Mouse (Mus musculus): ENCODE measurements at regions not wholly inside any gene's neighbourhood (a gene's known extent, or its start where the extent isn't known, plus 50 kb on each side); places are given as distances from the start of the nearest gene placed in this dataset.

DNA sequence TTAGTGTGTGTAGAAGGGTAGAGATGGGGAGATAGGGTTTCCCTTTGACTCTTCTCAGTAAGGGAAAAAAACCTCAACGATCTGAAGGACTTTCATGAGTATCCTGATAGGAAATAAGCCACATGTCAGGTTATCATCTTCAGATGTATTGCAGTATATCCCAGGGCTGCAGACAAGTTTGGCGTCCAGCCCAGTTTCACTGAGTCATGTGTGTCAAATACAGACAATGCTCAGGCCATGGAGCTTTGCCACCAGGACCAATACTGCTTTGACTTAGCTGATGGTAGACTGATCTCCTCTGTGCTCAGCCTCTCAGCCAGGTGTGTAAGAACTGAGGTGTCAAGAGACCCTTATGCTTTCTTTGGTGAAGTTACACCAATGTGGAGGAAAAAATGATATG is 62.9 kb downstream of the Cst10 start:
- DNase-seq, result no peak

DNA sequence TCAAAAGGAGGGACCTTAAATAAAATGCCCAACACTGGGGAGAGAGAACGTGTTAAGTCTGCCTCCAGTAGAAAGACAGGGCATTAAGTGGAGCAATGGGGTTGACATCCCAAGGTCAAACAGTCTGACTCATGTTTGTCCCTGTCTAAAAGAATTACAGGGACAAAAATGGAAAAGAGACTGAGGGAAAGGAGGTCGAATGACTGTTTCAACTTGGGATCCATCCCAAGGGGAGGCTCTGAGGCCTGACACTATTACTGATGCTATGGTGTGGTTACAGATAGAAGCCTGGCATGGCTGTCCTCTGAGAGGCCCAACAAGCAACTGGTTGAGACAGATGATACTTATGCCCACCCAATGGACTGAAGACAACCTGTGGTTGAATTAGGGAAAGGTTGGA is 67.6 kb downstream of the Cst10 start:
- no peak for DNase-seq

DNA sequence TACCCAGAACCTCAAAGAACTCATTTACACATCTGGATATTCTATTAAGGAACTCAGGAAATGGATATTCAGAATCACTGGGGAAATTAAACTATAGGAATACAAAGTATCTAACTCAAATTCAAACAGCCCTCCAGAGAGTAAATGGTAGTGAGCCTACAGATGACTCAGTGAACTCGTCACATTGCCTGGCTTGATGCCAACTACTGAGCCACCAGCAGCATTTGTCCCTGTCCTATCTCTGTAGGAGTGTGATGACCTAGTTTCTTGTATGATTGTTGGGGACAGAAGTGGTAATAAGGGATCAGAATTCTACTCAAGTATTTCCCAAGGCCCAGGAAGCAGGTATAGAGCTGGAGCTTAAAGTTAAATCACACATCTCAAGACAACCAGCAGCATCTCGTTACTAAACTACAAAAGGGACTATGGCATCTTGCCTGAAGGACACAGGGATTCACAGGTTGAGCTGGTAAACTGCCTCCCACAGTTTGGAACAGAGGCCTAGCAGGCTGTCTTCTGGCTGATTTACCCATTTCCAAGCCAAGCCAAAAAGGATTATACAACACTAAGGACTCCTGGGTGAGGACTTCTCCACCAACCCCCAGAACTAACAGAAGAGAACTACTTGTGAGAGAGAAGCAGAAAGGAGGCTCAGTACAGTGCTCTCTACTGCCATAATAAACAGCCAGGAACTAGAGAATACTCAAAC is 88.6 kb downstream of the Cst10 start:
- peak; percentile 27 for DNase-seq

DNA sequence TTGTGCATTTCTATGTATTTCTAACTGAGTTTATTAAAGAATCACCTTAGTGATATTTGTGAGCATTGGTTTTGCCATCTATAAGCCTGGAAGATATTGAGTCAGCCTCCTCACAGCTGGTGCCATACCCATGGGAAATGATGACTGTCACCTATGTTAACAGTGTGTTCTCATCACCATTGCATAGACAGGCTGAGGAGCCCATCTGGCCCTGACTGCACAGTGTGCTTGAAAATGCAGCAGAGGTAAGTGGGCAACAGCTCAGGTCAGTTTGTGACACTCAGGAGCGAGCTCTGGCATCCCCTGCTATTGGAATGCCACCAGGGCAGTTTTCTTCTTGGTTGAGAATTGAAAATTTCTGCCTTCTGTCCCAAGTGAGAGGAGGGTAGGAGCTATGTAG is 108.0 kb downstream of the Cst10 start:
- no peak for DNase-seq

DNA sequence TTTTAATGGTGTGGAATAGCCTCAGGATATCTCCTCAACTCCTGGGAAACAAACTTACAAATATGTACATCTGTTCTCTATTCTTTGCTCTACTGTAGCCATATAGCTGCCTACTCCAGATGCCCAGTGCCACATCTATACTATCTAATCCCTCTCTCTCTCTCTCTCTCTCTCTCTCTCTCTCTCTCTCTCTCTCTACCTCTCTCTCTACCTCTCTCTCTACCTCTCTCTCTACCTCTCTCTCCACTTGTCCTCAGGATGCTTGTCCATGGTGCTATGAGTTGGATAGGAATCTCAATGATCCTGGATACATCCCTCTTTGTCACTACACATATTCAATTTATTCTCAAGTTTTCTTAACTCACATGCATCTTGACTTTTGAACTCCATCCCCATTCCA is 119.6 kb downstream of the Cst10 start:
- no peak for DNase-seq

DNA sequence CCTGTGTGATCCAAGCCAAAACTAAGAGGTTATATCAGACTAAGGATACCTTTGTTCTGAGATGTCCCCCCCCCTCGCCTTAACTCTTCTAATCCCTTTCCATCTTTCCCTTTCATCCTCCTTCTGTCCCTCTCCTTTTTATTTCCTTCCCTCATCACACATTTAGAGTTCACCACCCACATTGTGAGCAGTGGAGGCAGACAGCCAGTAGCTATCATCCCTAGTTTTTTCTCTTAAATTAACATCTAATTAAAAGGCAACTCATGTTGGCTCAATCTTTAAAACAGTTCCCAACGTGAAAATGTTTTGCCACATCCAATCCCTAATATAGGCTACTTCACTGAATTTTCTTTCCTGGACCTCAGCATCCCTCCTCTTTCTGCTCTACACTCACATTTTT is 138.0 kb downstream of the Cst10 start:
- no peak for DNase-seq

DNA sequence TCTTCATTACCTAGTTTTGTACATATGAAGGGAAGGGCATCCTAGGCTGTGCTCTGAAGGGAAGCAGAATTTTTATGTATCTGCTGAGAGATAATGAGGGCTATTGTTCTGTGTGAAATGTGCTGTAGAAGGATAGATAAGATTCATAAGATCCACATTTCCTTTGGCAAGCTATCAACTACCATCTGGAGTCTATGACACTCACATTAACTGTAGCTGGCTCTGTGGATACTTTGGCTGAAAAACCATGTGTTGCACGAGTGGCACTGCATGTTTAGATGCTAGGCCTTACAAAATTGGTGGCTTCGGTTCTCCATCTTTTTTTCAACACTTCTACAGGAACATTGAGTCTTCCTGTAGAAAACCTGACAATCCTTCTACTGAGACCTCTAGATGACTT is 140.9 kb downstream of the Cst10 start:
- DNase-seq, result no peak

DNA sequence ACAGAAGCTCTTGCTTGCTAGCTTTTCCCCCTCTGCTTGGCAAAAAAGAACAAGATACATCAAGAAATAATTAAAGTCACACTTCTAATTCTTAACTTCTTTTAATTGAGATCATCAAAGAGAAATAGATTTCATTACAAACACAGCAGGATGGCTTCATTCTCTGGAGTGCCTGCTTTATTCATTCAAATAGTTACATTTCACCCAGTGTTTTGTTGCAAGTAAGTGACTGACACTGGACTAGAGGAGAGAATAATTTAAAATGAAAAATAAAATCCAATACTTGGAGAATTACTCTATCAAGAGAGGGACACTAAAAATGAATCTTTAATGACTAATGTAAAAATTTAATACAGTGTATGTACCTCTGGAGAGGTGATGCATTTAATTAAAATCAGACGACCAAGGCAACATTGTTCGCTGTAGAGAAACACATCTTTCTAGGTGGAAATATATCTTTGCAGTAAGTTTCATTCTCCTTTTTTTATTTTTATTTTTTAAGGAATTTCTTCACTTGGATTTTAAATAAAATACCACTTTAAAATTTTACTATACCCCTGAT is 141.9 kb downstream of the Cst10 start:
- no peak for DNase-seq

DNA sequence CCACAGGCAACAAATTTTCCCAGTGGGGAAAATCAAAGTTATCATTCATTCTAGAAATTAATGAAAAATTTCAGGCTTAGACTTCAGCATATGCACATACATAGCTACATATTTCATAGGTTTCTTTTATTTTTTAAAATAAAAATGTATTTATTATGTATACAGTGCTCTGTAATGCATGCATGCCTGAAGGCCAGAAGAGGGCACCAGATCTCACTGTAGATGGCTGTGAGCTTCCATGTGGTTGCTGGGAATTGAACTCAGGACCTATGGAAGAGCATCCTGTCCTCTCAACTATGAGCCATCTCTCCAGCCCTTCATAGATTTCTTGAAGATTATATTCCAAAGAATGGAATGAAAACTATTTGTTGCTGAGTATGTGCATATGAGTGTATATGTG is 150.4 kb downstream of the Cst10 start:
- DNase-seq, result no peak

DNA sequence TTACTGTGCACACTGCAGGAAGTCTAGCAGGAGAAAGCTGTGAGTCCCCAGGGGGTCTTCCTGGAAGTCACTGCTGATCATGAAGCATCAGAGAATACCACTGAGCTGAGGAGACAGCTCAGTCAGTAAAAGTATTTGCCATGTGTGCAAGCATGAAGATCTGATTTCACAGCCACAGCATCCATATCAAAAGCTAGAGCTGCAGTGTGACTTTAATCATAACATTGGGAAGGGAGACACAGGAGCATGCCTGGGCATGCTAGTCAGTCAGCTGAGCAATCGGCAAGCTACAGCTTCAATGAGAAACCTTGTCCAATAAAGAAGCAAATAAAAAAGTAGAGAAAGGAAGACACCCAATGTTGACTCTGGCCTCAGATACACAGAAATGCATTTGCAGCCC is 168.9 kb downstream of the Cst10 start:
- no peak for DNase-seq

DNA sequence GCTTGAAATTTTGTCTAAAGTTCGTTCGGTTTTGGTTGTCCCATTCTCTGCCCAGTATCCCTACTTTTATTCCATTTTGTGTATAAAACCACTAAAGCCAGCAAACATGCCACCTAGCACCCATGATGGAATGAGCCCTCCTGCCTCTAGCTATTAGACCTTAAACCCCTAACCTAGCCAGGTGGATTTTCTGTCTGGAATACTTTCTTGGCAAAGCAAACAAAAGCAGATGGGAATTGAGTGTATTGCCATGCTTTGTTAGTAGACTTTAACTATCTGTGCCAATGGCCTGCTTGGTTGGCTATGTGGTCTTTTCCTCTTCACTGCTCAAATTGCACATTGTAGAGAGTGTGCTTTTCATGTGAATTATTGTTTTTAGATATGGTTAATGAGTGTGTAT is 197.7 kb downstream of the Cst10 start:
- DNase-seq, result no peak

DNA sequence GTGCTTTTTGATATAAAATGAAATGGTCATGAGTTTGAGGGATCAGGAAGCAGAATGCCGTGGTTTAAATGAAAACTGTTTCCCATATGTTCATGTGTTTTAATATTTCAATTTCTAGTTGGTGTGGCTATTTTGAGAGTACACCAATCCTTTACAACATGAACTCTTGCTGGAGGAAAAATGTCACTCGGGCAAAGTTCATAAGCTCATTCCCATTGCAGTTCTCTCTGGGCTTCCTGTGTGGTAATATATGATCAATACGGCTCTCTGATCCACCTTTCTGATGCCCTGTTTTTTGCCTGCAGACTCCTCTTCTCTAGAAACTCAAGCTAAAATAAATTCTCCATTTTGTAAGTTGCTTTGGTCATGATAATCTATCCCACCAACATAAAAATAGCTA is 208.5 kb downstream of the Cst10 start:
- DNase-seq, result no peak

DNA sequence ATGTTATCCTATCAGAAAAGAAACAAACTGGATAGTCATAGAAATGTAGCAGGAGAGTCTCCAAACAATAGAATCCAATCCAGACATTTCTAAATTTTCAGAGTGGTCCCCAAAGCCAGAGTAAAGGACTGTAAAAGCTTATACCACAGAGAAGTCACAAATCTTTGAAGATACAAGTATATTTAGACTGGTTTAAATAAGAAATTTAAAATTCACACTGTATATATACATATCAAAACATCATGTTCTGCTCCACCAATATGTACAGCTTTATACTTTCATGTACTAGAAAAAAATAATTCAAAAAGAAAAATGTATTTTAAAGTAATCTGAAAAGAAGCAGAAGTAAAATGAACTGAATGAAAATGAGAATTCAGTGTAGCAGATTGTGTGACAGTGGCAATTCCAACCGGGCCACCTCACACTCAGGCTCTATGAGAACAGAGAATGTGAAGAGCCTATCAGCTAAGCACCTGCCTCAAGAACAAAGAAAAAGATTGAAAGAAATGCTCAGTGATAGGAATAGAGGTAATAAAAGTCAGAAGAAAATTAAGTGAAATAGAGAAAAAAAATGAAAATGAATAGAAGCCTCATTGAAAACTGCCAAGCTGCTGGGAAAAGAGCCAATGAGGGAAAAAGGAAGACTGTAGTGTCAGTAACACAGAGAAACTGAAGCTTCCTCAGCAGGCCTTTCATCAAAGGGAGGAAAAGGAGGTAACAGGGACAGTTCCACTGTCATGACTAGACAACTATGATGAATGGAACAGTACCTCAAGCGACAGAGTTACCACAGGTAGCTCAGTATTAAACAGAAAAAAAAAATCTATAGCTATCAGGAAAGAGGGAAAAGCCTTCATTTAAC is 209.5 kb downstream of the Cst10 start:
- no peak for DNase-seq

DNA sequence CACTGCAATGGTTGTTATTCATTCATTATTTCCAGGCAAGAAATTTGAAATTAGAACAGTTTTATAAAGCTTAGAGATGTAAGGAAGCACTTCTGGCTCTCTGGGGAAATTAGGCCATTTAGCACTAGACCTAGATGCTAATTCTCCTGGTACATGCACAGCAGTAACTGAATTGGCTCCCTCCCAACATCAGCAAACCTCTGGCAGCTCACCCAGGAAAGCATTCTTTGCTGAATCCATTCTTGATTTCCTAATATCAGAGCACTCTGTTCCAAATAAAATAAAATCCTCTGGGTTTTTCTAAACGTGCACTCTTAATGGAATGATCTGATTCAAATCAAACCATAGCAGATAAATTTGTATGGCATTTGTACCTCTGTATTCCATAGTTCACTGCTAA is 203.4 kb upstream of the Syndig1 start:
- DNase-seq, result no peak

DNA sequence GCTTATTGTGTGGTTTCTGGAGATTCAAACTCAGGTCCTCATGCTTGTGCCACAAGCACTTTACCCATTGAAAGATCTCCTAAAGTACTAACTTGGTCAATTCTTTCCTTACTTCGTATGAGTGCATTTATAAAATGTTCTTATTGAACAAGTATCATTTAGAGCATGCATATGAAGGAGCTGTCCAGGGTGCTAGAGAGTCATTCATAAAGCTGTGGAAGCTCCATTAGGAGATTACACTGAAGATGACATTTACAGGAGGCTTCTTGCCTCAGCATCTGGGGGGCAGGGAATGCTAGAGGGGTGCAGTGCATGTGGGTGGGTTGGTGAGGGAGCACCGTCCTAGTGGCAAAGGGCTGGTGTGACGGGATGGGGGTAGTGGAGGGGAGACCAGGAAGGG is 187.8 kb upstream of the Syndig1 start:
- DNase-seq, result no peak

DNA sequence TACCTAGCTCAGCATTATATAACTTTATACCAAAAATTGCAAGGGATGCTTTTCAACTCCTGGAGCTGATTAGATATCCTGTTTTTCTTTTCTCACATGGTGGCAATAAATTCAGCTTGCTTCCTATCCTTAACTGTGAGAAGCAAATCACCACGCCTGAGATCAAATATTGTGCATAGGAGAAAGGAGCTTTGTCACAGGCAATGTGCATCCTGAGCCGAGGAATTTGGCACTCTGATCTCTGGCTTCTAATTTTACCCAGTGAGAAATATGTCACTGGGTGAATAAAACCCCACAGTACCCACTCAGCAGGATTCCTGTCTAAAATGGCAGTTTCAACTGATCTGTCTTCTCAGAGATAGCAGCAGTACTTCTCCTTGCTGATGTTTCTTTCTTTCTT is 177.2 kb upstream of the Syndig1 start:
- DNase-seq, result no peak

DNA sequence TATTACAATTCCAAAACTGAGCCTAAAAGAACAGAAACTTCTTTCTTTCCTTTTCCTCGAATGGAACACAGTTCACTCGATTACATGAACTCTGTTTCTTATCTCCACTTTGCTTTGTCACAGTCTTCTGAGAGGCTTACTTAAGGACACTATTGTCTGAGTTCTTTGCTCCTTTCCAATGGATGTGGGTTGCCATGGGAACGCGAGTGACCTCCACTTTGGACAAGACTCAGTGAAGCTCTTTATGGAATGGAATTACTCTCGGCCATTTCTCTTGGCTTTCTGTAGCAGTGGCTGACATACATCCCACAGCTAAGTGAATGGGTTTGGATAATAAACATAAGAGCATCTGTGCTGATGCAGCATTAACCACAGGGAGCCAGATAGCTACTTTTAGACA is 167.9 kb upstream of the Syndig1 start:
- DNase-seq, result no peak

DNA sequence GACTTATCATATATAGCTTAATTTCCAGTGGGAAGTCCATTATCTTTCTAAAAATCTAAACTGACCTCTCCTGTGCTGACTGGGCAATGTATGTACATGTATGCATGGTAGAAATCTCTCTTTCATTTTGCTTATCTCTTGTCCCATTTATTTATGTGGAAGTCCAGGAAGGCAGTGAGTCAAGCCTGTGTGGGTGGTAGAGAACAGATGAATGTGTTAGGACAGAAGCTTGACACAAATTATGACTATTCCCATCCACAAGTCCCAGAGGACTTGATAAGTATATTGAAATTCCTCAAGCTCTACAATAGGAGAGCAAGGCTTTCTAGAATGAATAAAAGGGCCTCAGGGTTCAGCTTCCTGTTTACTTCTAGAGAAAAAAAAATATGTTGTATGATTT is 164.6 kb upstream of the Syndig1 start:
- DNase-seq, result no peak

DNA sequence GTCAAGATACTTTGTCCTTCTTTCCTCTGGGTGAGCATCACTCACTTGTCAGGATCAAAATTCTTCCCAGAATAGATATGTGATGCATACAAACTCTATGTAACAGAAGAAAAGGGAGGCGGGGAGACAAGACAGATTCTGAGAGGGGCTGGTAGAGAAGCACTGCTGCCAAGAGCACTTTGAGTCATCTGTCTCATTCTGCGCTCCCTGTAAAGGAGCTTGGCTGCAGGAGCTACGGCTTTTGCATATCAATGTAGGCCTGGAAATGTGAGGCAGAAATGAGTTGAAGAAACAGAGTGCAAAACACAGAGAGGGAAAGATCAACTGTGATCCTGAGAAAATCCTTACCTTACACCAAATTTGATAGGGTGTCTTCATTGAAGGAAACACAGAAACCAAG is 162.6 kb upstream of the Syndig1 start:
- no peak for DNase-seq

DNA sequence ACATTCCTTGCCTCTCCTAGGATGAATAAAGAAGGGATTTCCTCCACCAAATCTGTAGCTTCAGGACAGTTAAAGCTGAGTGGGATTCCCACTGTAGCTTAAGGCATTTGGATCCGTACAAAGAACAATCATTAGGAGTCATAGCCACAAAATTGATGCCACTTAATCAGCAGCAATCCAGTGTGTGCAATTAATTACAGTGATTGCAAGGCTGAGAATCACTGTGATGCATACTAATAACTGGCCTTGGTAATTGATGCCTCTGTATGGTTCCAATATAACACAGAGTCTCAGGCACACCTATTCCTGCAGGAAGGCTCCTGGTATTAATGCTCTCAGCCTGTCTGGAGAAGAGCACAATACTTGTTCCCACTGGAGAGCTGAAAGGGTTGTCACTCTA is 157.1 kb upstream of the Syndig1 start:
- DNase-seq, result no peak

DNA sequence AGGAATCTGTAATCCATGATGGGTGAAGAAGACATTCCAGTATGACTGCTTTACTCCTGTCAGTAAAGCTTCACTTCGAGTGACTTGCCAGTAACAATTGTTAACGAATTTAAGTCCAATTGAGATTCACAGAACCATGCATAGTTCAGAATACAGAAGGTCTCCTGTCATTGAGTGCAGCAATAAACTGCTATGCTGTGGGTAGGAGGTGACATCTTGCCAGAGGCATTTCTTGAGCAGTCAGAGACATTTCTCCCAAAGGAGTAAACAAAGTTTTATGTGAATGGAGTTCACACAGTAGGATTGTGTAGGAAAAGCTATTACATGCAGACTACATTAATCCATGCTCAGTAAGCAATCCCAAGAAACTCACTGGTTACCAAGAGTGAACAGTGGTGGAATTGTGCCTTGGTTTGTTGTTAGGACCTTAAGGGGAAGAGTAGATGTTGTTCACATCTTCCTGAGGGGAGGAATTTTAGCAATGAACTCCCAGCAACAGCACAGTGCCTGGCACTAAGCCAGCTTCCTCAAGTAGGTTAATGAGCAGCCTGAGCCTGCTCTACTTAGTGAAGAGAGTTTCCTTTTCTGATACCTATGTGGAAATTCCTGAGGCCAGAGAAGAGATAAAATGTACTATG is 149.1 kb upstream of the Syndig1 start:
- peak; percentile 5 for DNase-seq

DNA sequence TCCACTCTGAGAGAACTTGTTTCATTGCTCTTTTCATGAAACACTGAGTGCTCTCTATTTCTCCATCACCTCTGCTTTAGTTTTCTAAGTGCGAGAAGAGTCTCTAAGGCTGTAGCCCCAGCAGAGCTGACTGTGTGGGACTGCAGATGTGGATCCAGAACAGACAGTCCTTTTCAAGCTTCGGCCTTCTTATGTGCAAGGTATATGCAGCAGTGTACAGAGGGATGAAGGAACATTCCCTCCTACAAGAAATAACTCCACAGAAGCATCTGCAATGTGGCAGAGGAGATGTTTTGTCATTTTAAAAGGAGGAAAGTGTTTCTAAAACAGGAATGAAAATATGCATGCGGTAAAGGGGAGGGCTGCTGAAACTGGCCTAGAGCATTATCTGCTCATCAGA is 106.7 kb upstream of the Syndig1 start:
- DNase-seq, result no peak

DNA sequence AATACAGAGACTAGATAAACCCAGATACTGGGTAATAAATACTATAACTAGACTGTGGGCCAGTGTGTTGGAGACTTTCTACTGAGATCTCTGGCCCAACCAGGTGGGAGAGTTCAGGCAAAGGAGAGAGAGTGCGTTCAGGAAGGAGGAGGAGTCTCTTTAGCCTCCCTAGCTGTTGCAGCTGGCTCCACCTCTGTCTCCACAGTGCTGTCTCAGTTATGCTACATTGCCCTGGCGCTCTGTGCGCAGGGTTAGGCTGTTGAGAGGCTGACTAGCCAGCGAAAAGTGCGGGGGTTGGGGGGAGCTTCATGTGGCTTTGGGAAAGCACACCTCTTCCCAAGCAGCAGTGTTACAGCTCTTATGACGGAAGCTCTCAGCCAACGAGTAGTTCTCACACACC is 104.7 kb upstream of the Syndig1 start:
- no peak for DNase-seq

DNA sequence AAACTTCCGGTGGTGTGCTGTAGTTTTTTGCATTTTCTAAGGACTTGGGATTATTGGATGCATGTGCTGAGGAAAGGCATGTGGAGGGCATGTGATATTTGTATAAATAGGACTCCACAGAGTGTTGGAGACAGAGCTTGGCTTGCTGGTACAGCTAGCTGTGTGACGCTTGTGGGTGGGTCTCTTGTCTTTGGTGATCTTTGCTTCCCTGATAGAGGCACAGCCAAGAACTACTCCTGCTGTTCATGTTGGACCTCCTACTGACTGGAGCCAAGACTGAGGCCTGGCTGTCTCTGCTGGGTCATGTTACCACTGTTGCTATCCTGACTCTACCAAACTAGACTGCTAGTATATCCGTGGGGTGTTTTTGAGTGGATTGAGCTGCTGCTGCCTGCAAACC is 103.1 kb upstream of the Syndig1 start:
- DNase-seq, result no peak
